Mouse (Mus musculus) adrenal gland, postnatal 25 days (tissue): ENCODE measurements around the gene Erc1. TPM values are rescaled to one million over a fixed set of nuclear protein-coding genes. Genes with fewer than 3 reads are reported as not detected.

Source experiments
- DNase-seq: peaks from one replicate; pipeline ENCODE4 v3.0.0; 2021; ENCODE audit warnings: mixed read lengths
- total RNA-seq: library from RNA; stranded (reverse); gene quantifications from 2 replicates; pipeline ENCODE4 v1.2.3, GENCODE M21; 2021

The Erc1 gene
- total RNA-seq, 1 experiment from 2014 or later, result 24.5 TPM

- no peak for DNase-seq
Measured at GRCm38 (mm10) chr6:119587897-119588296, 260.1 kb downstream of the Erc1 start.

- no peak for DNase-seq
Measured at GRCm38 (mm10) chr6:119587454-119587853, 260.5 kb downstream of the Erc1 start.

GRCm38 (mm10) chr6:119585652-119586375 is 262.2 kb downstream of the Erc1 start:
- no peak for DNase-seq

- no peak for DNase-seq
Measured at GRCm38 (mm10) chr6:119584061-119584460, 263.9 kb downstream of the Erc1 start.

- no peak for DNase-seq
Measured at GRCm38 (mm10) chr6:119583165-119583564, 264.8 kb downstream of the Erc1 start.

- DNase-seq, result no peak
Measured at GRCm38 (mm10) chr6:119576706-119577105, 271.3 kb downstream of the Erc1 start.

- DNase-seq, result no peak
Measured at GRCm38 (mm10) chr6:119575331-119575730, 272.6 kb downstream of the Erc1 start.

- DNase-seq, result no peak
Measured at GRCm38 (mm10) chr6:119572296-119572695, 275.7 kb downstream of the Erc1 start.

- DNase-seq, result no peak
Measured at GRCm38 (mm10) chr6:119570797-119571196, 277.2 kb downstream of the Erc1 start.

- DNase-seq, result no peak
Measured at GRCm38 (mm10) chr6:119568339-119568738, 279.6 kb downstream of the Erc1 start.

GRCm38 (mm10) chr6:119565451-119566379 is 282.3 kb downstream of the Erc1 start:
- DNase-seq, result no peak

- no peak for DNase-seq
Measured at GRCm38 (mm10) chr6:119562558-119562957, 285.4 kb downstream of the Erc1 start.

GRCm38 (mm10) chr6:119558855-119559254 is 289.1 kb downstream of the Erc1 start:
- no peak for DNase-seq

GRCm38 (mm10) chr6:119554439-119554838 is 293.5 kb downstream of the Erc1 start:
- no peak for DNase-seq

GRCm38 (mm10) chr6:119544518-119544864 is 303.5 kb downstream of the Erc1 start:
- no peak for DNase-seq

- DNase-seq, result peak; percentile 29
Measured at GRCm38 (mm10) chr6:119543803-119544517, 304.0 kb downstream of the Erc1 start, which contains the start of gene Wnt5b. TSS of gene Wnt5b (minus strand) at chr6:119544347.

- DNase-seq, result no peak
Measured at GRCm38 (mm10) chr6:119543456-119543802, 304.5 kb downstream of the Erc1 start.

GRCm38 (mm10) chr6:119535867-119536266 is 312.1 kb downstream of the Erc1 start:
- no peak for DNase-seq

- DNase-seq, result no peak
Measured at GRCm38 (mm10) chr6:119533170-119533709, 314.7 kb downstream of the Erc1 start.

- DNase-seq, result no peak
Measured at GRCm38 (mm10) chr6:119529659-119530058, 318.3 kb downstream of the Erc1 start.

- no peak for DNase-seq
Measured at GRCm38 (mm10) chr6:119526498-119526897, 321.5 kb downstream of the Erc1 start.

GRCm38 (mm10) chr6:119521931-119522391 is 326.0 kb downstream of the Erc1 start:
- no peak for DNase-seq
